Mouse (Mus musculus): ENCODE measurements around the gene Tbc1d2.

- TF ChIP-seq CTCF (IDR thresholded peaks at IDR 0.05; ENCODE audit: low read depth) (no peak), EP300 (optimal IDR thresholded peaks at IDR 0.05) (no peak)
Observed at GRCm38 (mm10) chr4:46666420-46666819, 16.4 kb upstream of the Tbc1d2 start.
